Mouse (Mus musculus) adrenal gland, adult 8-10 months (tissue): ENCODE results near the gene Shox2. TPM values are rescaled to one million over a fixed set of nuclear protein-coding genes. Genes with fewer than 3 reads are reported as not detected.

Source experiments
- DNase-seq: peaks from one replicate; pipeline ENCODE4 v3.0.0; 2022
- total RNA-seq, 4 experiments: library from RNA; stranded (reverse); gene quantifications; 2 replicates each; pipeline ENCODE4 v1.2.4; 2022

Shox2 gene
- total RNA-seq: 1 to 10 TPM in 1 of 4 experiments, under 1 TPM in 3; 0.73 to 2.1 (median 0.83) TPM

GRCm38 (mm10) chr3:66981706-66982105 is at the start of gene Shox2:
Gene Shox2 (minus strand): TSS chr3:66981771.
- no peak for DNase-seq

- DNase-seq: no peak
These were observed 15.2 kb upstream of the Shox2 start for GRCm38 (mm10) chr3:66996820-66997219.

GRCm38 (mm10) chr3:66986287-66986560 is 4.7 kb upstream of the Shox2 start:
- no peak for DNase-seq

- DNase-seq: peak; percentile 52
These were observed 4.1 kb upstream of the Shox2 start for GRCm38 (mm10) chr3:66985539-66986286.

- DNase-seq: no peak
These were observed 1.9 kb upstream of the Shox2 start for GRCm38 (mm10) chr3:66983481-66983880.

- no peak for DNase-seq
These were observed 775 bp upstream of the Shox2 start for GRCm38 (mm10) chr3:66982181-66982911.

- DNase-seq: peak; percentile 59
These were observed 390 bp downstream of the Shox2 start, which contains the start of gene Rsrc1 for GRCm38 (mm10) chr3:66981101-66981661. Gene Rsrc1 (plus strand): TSS chr3:66981390.

GRCm38 (mm10) chr3:66980111-66980975 is 1.2 kb downstream of the Shox2 start:
- no peak for DNase-seq

- DNase-seq: no peak
These were observed 2.1 kb downstream of the Shox2 start for GRCm38 (mm10) chr3:66979491-66979890.

- no peak for DNase-seq
These were observed 2.9 kb downstream of the Shox2 start for GRCm38 (mm10) chr3:66978457-66979381.

GRCm38 (mm10) chr3:66977811-66978456 is 3.6 kb downstream of the Shox2 start:
- no peak for DNase-seq

- DNase-seq: no peak
These were observed 4.5 kb downstream of the Shox2 start for GRCm38 (mm10) chr3:66976889-66977615.

- DNase-seq: no peak
These were observed 7.1 kb downstream of the Shox2 start for GRCm38 (mm10) chr3:66974501-66974900.

GRCm38 (mm10) chr3:66973391-66973943 is 8.1 kb downstream of the Shox2 start:
- DNase-seq: no peak

- DNase-seq: no peak
These were observed 9.2 kb downstream of the Shox2 start for GRCm38 (mm10) chr3:66972191-66972950.

GRCm38 (mm10) chr3:66970661-66971331 is 10.8 kb downstream of the Shox2 start:
- DNase-seq: no peak

- no peak for DNase-seq
These were observed 11.3 kb downstream of the Shox2 start for GRCm38 (mm10) chr3:66970261-66970660.

- no peak for DNase-seq
These were observed 14.1 kb downstream of the Shox2 start for GRCm38 (mm10) chr3:66967508-66967907.

GRCm38 (mm10) chr3:66964884-66965283 is 16.7 kb downstream of the Shox2 start:
- no peak for DNase-seq
